ENCODE assay signal across 19 mouse cellular contexts in genomic region chr4:98142879-98143436, GRCm38 (mm10).
DNase-seq lines count a peak whose midpoint lies in the region; ATAC-seq and TF ChIP-seq lines count a peak whose summit lies in the region.
"Had no signal": no experiment of that assay in that cellular context is flagged by ENCODE, and none has a peak within 500 bp of the region (broad histone marks: within the 10 kb centered on the region; RNA-seq: fewer than 3 reads in every experiment).

No protein-coding gene starts in this region.

- intact Hi-C loops in heart, postnatal 36 days (cut with DNase I) = loop anchor here (5.0 kb wide), 1 partner anchor 79 kb away; no protein-coding TSS in a partner anchor

- H3K9me3 ChIP-seq in lung, embryonic 14.5 days (ENCODE audit: low read depth, low read length) = no peaks in the 10 kb centered on the region
- no peaks in the 10 kb centered on the region for H3K9me3 ChIP-seq in heart, embryonic 12.5 days (replicated peaks)
- H3K9me3 ChIP-seq: embryonic facial prominence, embryonic 10.5 days; forebrain, embryonic 15.5 days; hindbrain, embryonic 10.5 days; megakaryocyte, embryonic 14.5 days had no signal

- no peak for TF ChIP-seq CTCF in lung, embryonic 14.5 days (IDR thresholded peaks at IDR 0.05; ENCODE audit: low read depth)

- H3K36me3 ChIP-seq in lung, embryonic 14.5 days (ENCODE audit: insufficient read depth) = no peaks in the 10 kb centered on the region
- no peaks in the 10 kb centered on the region for H3K36me3 ChIP-seq in heart, embryonic 12.5 days
- H3K36me3 ChIP-seq: embryonic facial prominence, embryonic 10.5 days; forebrain, embryonic 15.5 days; hindbrain, embryonic 10.5 days had no signal

- no peaks in the 10 kb centered on the region for H3K4me1 ChIP-seq in lung, embryonic 14.5 days (ENCODE audit: insufficient read depth)
- peaks cover 7% of the 10 kb centered on the region for H3K4me1 ChIP-seq in heart, embryonic 12.5 days (replicated peaks)
- H3K4me1 ChIP-seq: embryonic facial prominence, embryonic 10.5 days; forebrain, embryonic 15.5 days; hindbrain, embryonic 10.5 days; megakaryocyte, embryonic 14.5 days had no signal

- no peaks in the 10 kb centered on the region for H3K27me3 ChIP-seq in lung, embryonic 14.5 days (ENCODE audit: insufficient read depth, low read length)
- no peaks in the 10 kb centered on the region for H3K27me3 ChIP-seq in heart, embryonic 12.5 days (replicated peaks)
- H3K27me3 ChIP-seq: forebrain, embryonic 15.5 days had no signal

- no peak overlapping the region for H3K4me3 ChIP-seq in lung, embryonic 14.5 days (ENCODE audit: low read depth, low read length)
- H3K4me3 ChIP-seq in heart, embryonic 12.5 days = no peak overlapping the region
- H3K4me3 ChIP-seq: embryonic facial prominence, embryonic 10.5 days; erythroblast, embryonic 14.5 days; forebrain, embryonic 15.5 days; gastrocnemius, adult 2 months; hindbrain, embryonic 10.5 days; layer of hippocampus, adult 2 months; left cerebral cortex, adult 2 months; megakaryocyte, embryonic 14.5 days had no signal

- H3K27ac ChIP-seq in lung, embryonic 14.5 days (ENCODE audit: low read depth) = no peak overlapping the region
- H3K27ac ChIP-seq in heart, embryonic 12.5 days (ENCODE audit: poor library complexity, severe bottlenecking) = peak overlapping the region; percentile 42
- H3K27ac ChIP-seq: embryonic facial prominence, embryonic 10.5 days; forebrain, embryonic 15.5 days; gastrocnemius, adult 2 months; hindbrain, embryonic 10.5 days; layer of hippocampus, adult 2 months; left cerebral cortex, adult 2 months had no signal

- no peak overlapping the region for H3K9ac ChIP-seq in lung, embryonic 14.5 days
- H3K9ac ChIP-seq in heart, embryonic 12.5 days = no peak overlapping the region
- H3K9ac ChIP-seq: forebrain, embryonic 15.5 days had no signal

- WGBS in lung, embryonic 14.5 days = 6% methylated on average over 1 of the region's 1 CpGs
- WGBS in heart, embryonic 12.5 days = 17% methylated on average over 1 of the region's 1 CpGs

- no peak for DNase-seq in lung, embryonic 14.5 days
- no peak for DNase-seq in lung, postnatal 14 days
- DNase-seq in heart, adult 18-20 months = peak; percentile 73 to 88
- DNase-seq in heart, postnatal 36 days = peak; percentile 24 to 49
- no peak for DNase-seq in thymus, postnatal 14 days
- no peak for DNase-seq in gastrocnemius, postnatal 25 days
- DNase-seq in natural killer cell, adult 2 months (ENCODE audit: low spot score in 2 of 2) = no peak
- DNase-seq: cerebellum, adult 11 months; cerebellum, postnatal 36 days; gastrocnemius, adult 2 months; thymus, postnatal 4 days had no signal

- peak; percentile 28; the same call in 1 of the 2 replicates for ATAC-seq in lung, embryonic 14.5 days (ENCODE audit: insufficient read depth)
- peak; percentile 63 for ATAC-seq in heart, embryonic 12.5 days (ENCODE audit: insufficient number of reproducible peaks, low FRiP score)
- ATAC-seq: forebrain, embryonic 15.5 days had no signal

- no peak overlapping the region for H3K4me2 ChIP-seq in lung, embryonic 14.5 days
- H3K4me2 ChIP-seq in heart, embryonic 12.5 days = no peak overlapping the region
- H3K4me2 ChIP-seq: forebrain, embryonic 15.5 days had no signal

Comparison
In these comparisons a context has a peak if more than half of its experiments do, and no peak if none do; other contexts are left out.
1. DNase-seq: peak in heart, adult 18-20 months (2 of 2) and heart, postnatal 36 days (2 of 2); none in lung, embryonic 14.5 days (single experiment), lung, postnatal 14 days (single experiment), thymus, postnatal 14 days (single experiment), gastrocnemius, postnatal 25 days (single experiment) and natural killer cell, adult 2 months (0 of 2).